Mouse (Mus musculus) bone marrow macrophage, adult 2 months (primary cell): ENCODE results near the gene Grhl3. TPM values are rescaled to one million over a fixed set of nuclear protein-coding genes. Genes with fewer than 3 reads are reported as not detected.

Source experiments
- H3K27ac ChIP-seq: 2 replicates; pipeline ENCODE4 v1.5.1; 2012; ENCODE audit warnings: low read depth, low read length; ENCODE audit not compliant: insufficient read depth
- H3K4me1 ChIP-seq: 2 replicates; pipeline ENCODE4 v1.6.1; 2012; ENCODE audit warnings: low read length; ENCODE audit not compliant: control insufficient read depth, insufficient read depth
- H3K4me3 ChIP-seq: 2 replicates; pipeline ENCODE4 v1.5.1; 2012; ENCODE audit warnings: mild to moderate bottlenecking, low read length, moderate library complexity; ENCODE audit not compliant: insufficient read depth
- CTCF ChIP-seq: IDR thresholded peaks from 2 replicates; pipeline ENCODE4 v1.5.1; 2012; ENCODE audit warnings: low read depth, mild to moderate bottlenecking, low read length, moderate library complexity
- POLR2A ChIP-seq: IDR thresholded peaks from 2 replicates; pipeline ENCODE4 v1.6.1; 2012; ENCODE audit warnings: mild to moderate bottlenecking, low read depth, low read length, borderline replicate concordance
- polyA plus RNA-seq: library from polyadenylated mRNA; stranded (reverse); fragments of >200 nt; gene quantifications from 2 replicates; pipeline ENCODE4 v1.2.4, GENCODE M21; 2012; ENCODE audit not compliant: missing spikeins, insufficient read depth, insufficient read length

Grhl3 gene
- polyA plus RNA-seq, 1 experiment = not detected

DNA sequence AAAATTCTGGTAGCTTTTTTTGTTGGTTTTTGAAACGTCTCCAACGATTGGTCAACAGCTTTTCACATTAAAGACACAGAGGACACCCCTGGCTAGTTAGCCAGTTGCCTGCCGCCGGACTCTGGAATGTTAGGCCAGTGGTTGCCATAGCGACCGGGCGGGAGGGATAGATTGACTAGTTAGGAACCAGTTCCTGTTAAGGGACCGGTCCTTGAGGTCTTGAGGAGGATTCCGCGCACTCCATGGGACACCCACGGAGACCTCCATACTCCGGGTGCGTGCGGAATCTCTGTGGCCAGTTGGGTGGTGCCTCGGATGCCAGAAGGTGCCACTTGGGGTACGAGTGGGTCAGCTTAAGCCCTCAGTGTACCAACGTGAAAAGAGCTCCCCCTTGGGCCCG lies 77.6 kb downstream of the Grhl3 start:
- H3K4me1 ChIP-seq = peaks cover 6% of the 10 kb centered on the region
- no peak overlapping the region for H3K27ac ChIP-seq
- TF ChIP-seq POLR2A (no peak), CTCF (no peak)
- H3K4me3 ChIP-seq = no peak overlapping the region

DNA sequence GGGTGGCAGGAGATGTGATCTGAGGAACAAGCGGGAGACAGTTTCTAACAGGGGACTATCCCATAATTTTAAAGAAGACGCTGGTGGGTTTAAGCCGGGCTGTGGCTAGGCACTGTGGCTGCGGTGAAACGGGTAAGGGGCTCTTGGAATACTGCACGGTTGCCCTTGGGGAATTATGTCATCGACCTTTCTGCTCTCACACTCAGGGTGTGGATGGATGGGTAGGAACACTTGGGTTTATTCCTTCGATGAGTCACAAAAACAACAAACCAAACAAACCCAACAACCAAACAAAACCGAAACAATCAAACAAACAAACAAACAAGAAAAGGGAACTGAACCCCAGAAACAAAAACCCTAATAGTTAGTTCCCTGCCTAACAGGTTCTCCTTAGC lies 78.0 kb downstream of the Grhl3 start:
- no peak for TF ChIP-seq POLR2A
- no peak for TF ChIP-seq CTCF

DNA sequence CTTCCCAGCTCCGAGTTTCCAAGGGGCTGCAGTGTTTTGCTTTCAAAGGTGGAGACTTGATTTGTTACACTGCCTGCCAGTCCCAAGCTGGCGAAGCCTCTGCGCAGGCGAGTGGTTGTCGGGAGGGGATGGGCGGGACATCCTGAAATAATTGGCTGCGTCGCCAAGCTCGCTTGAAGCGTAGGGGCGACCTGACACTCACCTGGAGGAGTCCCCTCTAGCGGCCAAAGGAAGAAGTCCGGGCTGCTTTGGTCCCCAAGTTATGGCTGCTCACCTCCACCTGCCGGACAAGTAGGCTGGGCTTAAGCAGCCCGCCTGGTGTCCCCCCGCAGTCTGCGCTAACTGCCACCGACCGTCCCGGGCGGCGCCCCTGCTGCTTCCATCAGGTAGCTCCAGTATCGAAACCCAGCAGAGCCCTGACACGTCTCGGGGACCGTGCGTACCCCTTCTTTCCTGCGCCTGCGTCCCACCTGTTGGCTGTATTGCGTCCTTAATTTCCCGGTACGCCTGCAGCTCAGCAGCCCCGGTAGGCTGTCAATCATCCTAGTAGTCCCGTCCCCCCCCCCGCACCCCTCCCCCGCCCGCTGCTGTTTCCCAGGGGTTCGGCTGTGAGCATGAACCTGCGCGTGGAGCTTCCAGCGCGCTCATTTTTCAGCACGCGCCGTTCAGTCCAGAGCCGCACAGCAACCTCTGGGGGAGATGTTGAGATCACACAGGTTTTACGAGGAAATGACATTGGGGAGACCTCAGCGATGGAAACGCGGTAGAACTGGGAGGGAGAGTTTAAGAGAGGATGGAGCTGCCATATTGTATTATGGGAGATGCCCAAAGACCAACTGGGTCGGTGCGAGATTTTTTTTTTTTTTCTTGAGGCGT lies 78.7 kb downstream of the Grhl3 start, which contains the start of the genes Stpg1 and Nipal3:
TSS of gene Stpg1 (plus strand) at position 270 of the 876 bp plus-strand sequence.
TSS of gene Nipal3 (minus strand) at position 518 of the 876 bp plus-strand sequence.
- H3K4me1 ChIP-seq = peaks cover 6% of the 10 kb centered on the region
- peak within 1 kb of the TSS; percentile 98 for H3K4me3 ChIP-seq
- no peak within 1 kb of the TSS for H3K27ac ChIP-seq
- TF ChIP-seq CTCF (peak; percentile 36), POLR2A (no peak)

More for the DNA sequence above, 78.0 kb downstream of the Grhl3 start:
- H3K4me3 ChIP-seq = peak overlapping the region; percentile 98; the same call in 1 of the 2 replicates
- peaks cover 6% of the 10 kb centered on the region for H3K4me1 ChIP-seq
- no peak overlapping the region for H3K27ac ChIP-seq

DNA sequence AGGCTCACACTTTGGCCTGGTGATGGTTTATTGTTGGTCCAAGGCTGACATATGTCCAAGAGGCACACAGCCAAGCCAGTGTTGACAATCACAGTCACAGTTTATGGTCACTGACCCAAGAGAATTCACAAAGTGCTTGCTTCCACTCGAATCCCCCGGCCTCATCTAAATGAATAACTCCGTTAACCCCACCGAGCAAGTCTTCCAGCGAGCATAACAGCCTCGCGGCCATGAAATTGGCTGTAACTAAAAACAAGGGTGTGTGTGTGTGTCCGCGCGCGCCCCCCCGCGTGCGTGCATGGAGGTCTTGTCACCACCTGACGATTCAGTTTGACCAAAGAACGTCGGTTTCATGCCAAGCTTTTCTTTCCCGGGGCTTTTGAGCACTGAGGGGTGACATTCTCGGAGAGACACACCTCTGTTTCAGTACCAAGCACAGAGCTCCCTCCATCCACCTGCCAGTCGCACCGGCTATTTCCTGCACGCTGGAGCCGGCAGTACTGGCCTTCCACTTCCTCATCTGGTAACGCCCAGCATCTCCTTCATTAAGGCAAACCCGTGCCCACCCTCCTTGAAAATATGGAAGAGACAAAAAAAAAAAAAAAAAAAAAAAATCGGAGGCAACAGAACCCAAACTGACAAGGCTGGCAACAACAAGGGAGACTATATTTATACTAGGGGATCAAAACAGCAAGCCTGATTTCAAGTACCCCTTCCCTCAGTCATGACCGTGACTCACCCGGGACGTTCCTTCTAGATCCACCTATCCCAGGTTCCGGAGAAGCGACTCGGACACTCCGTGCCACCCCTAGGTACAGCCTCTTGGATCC lies 79.5 kb downstream of the Grhl3 start:
- Histone ChIP-seq H3K4me1 (peaks cover 6% of the 10 kb centered on the region), H3K27ac (no peak overlapping the region), H3K4me3 (peak overlapping the region; percentile 98)
- TF ChIP-seq POLR2A (no peak), CTCF (peak; percentile 26; the same call in 1 of the 2 replicates)

DNA sequence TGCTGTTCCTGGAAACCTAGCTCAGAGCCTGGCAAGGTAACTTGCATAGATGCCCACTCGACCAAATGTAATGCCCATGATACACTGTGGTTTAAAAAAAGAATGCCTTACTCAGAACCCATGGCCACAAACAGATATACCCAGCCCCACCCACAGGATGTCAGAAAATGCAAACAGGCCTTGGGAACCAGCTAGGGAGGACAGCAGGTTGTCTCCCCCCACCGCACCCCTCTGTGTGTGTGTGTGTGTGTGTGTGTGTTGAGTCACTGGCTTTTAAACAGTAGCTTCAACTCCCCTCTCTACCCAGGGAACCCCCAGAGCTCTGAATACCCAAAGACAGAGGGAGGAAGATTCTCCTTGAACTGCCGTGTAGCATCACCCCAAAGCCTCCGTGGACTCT lies 80.2 kb downstream of the Grhl3 start:
- no peak for TF ChIP-seq POLR2A
- no peak for TF ChIP-seq CTCF
- peak overlapping the region; percentile 98 for H3K4me3 ChIP-seq
- no peak overlapping the region for H3K27ac ChIP-seq
- peaks cover 6% of the 10 kb centered on the region for H3K4me1 ChIP-seq

Other genes with a start within 250 kb of the Grhl3 start
- gene Srrm1, start 220.3 kb downstream of the Grhl3 start, polyA plus RNA-seq = 129 and 141 TPM in 2 replicates
- not detected in 2 replicates for gene Ncmap, start 175.4 kb downstream of the Grhl3 start, polyA plus RNA-seq
- 16.7 and 24.3 TPM in 2 replicates for gene Rcan3, start 139.8 kb downstream of the Grhl3 start, polyA plus RNA-seq
- gene Stpg1, start 78.8 kb downstream of the Grhl3 start, polyA plus RNA-seq = 0.33 and 0.43 TPM in 2 replicates
- gene Nipal3, start 78.6 kb downstream of the Grhl3 start, polyA plus RNA-seq = 12.2 and 15.9 TPM in 2 replicates
- not detected in 2 replicates for gene Ifnlr1, start 112.7 kb upstream of the Grhl3 start, polyA plus RNA-seq
- not detected in 2 replicates for gene Il22ra1, start 154.5 kb upstream of the Grhl3 start, polyA plus RNA-seq
- not detected in 2 replicates for gene Myom3, start 186.1 kb upstream of the Grhl3 start, polyA plus RNA-seq